Mouse (Mus musculus) bone marrow, adult 2 months (tissue): ENCODE measurements around the gene Atg4d.
A peak's percentile ranks its signal among the peaks of the same experiment; 100 is the strongest.

Experiments used
- CTCF ChIP-seq: fragments of 200-500 bp; IDR thresholded peaks from 2 replicates; pipeline ENCODE4 v1.5.1; 2011; ENCODE audit warnings: low read length, control low read depth; ENCODE audit not compliant: control insufficient read depth, insufficient read depth
- POLR2A ChIP-seq: fragments of 200-500 bp; IDR thresholded peaks from 2 replicates; pipeline ENCODE4 v1.6.1; 2011; ENCODE audit warnings: low read depth, mild to moderate bottlenecking, control low read depth, low read length, borderline replicate concordance; ENCODE audit not compliant: control insufficient read depth

- TF ChIP-seq POLR2A (0 out of 2 replicates have a peak, but pooled peaks have one; percentile 9), CTCF (no peak)
Observed at GRCm38 (mm10) chr9:21273094-21273493, 8.0 kb downstream of the Atg4d start.
